Mouse (Mus musculus) right cerebral cortex, postnatal 36 days (tissue): ENCODE data around the gene Mat2a.

ENCODE experiments used
- DNase-seq, 2 experiments: peaks; one replicate each; pipeline ENCODE4 v3.0.0; 2022; ENCODE audit warnings: low spot score in 2 of 2, mixed read lengths in 1 of 2

Mat2a gene

GRCm38 (mm10) chr6:72383142-72383820 lies 56.1 kb downstream of the Mat2a start:
- no peak for DNase-seq
